Mouse (Mus musculus) layer of hippocampus, postnatal 10 days (tissue): ENCODE measurements at regions not wholly inside any gene's neighbourhood (a gene's known extent, or its start where the extent isn't known, plus 50 kb on each side); places are given as distances from the start of the nearest gene placed in this dataset.

Experiments
- DNase-seq, 2 experiments: peaks; one replicate each; pipeline ENCODE4 v3.0.0; 2021; ENCODE audit warnings: low spot score in 2 of 2

GRCm38 (mm10) chr15:5507545-5507913, 263.5 kb upstream of the Ptger4 start:
- DNase-seq, result no peak

- DNase-seq, result no peak
Measured at GRCm38 (mm10) chr15:5510056-5510455, 266.1 kb upstream of the Ptger4 start.

GRCm38 (mm10) chr15:5511046-5511445, 267.1 kb upstream of the Ptger4 start:
- no peak for DNase-seq

GRCm38 (mm10) chr15:5512546-5512945, 268.6 kb upstream of the Ptger4 start:
- no peak for DNase-seq

- DNase-seq, result no peak
Measured at GRCm38 (mm10) chr15:5513146-5513545, 269.2 kb upstream of the Ptger4 start.

GRCm38 (mm10) chr15:5514217-5514616, 270.2 kb upstream of the Ptger4 start:
- no peak for DNase-seq

- DNase-seq, result no peak
Measured at GRCm38 (mm10) chr15:5517244-5517966, 273.4 kb upstream of the Ptger4 start.

GRCm38 (mm10) chr15:5519552-5519951, 275.6 kb upstream of the Ptger4 start:
- DNase-seq, result no peak

- DNase-seq, result no peak
Measured at GRCm38 (mm10) chr15:5519997-5520396, 276.0 kb upstream of the Ptger4 start.

- DNase-seq, result no peak
Measured at GRCm38 (mm10) chr15:5528619-5529018, 284.6 kb upstream of the Ptger4 start.

GRCm38 (mm10) chr15:5533656-5534055, 289.7 kb upstream of the Ptger4 start:
- no peak for DNase-seq

GRCm38 (mm10) chr15:5537432-5537831, 293.4 kb upstream of the Ptger4 start:
- DNase-seq, result no peak

GRCm38 (mm10) chr15:5539301-5539928, 295.4 kb upstream of the Ptger4 start:
- DNase-seq, result no peak

GRCm38 (mm10) chr15:5554526-5554925, 310.5 kb upstream of the Ptger4 start:
- DNase-seq, result no peak

- DNase-seq, result no peak
Measured at GRCm38 (mm10) chr15:5554926-5555325, 310.9 kb upstream of the Ptger4 start.

GRCm38 (mm10) chr15:5555381-5556066, 311.5 kb upstream of the Ptger4 start:
- no peak for DNase-seq

GRCm38 (mm10) chr15:5561783-5562182, 317.8 kb upstream of the Ptger4 start:
- DNase-seq, result no peak

GRCm38 (mm10) chr15:5574366-5574765, 330.4 kb upstream of the Ptger4 start:
- DNase-seq, result no peak

GRCm38 (mm10) chr15:5579559-5579958, 335.6 kb upstream of the Ptger4 start:
- no peak for DNase-seq

- DNase-seq, result no peak
Measured at GRCm38 (mm10) chr15:5580416-5580815, 336.4 kb upstream of the Ptger4 start.

- DNase-seq, result no peak
Measured at GRCm38 (mm10) chr15:5584381-5584780, 340.4 kb upstream of the Ptger4 start.

- no peak for DNase-seq
Measured at GRCm38 (mm10) chr15:5604732-5605266, 360.8 kb upstream of the Ptger4 start.
